Mouse (Mus musculus) adrenal gland, postnatal 10 days (tissue): Measurements from ENCODE around the gene Khk. TPM values are rescaled to one million over a fixed set of nuclear protein-coding genes. Genes with fewer than 3 reads are reported as not detected.

ENCODE experiments used
- DNase-seq: peaks from one replicate; pipeline ENCODE4 v3.0.0; 2021; ENCODE audit warnings: mixed read lengths
- total RNA-seq, 2 experiments: library from RNA; stranded (reverse); gene quantifications; 2 replicates each; pipeline ENCODE4 v1.2.3; 2021

The Khk gene
- total RNA-seq, 2 experiments from 2014 or later = 64.3 to 89.4 TPM

GRCm38 (mm10) chr5:30934725-30935461 is 13.7 kb downstream of the Khk start:
- no peak for DNase-seq

- no peak for DNase-seq
Measured at GRCm38 (mm10) chr5:30943004-30943403, 21.8 kb downstream of the Khk start.

GRCm38 (mm10) chr5:30944344-30944743 is 23.1 kb downstream of the Khk start:
- no peak for DNase-seq

- DNase-seq = peak; percentile 79
Measured at GRCm38 (mm10) chr5:30944956-30945781, 23.9 kb downstream of the Khk start, which contains the start of gene Cgref1. Cgref1 (minus strand) TSS chr5:30945591.

GRCm38 (mm10) chr5:30948620-30949019 is 27.4 kb downstream of the Khk start:
- DNase-seq = no peak

GRCm38 (mm10) chr5:30949654-30950326 is 28.6 kb downstream of the Khk start:
- DNase-seq = peak; percentile 95

- DNase-seq = peak; percentile 52
Measured at GRCm38 (mm10) chr5:30950451-30950850, 29.2 kb downstream of the Khk start.

- no peak for DNase-seq
Measured at GRCm38 (mm10) chr5:30950922-30951321, 29.7 kb downstream of the Khk start.

GRCm38 (mm10) chr5:30951706-30952105 is 30.5 kb downstream of the Khk start:
- no peak for DNase-seq

- DNase-seq = no peak
Measured at GRCm38 (mm10) chr5:30952551-30952950, 31.3 kb downstream of the Khk start.

- DNase-seq = no peak
Measured at GRCm38 (mm10) chr5:30954065-30954464, 32.8 kb downstream of the Khk start.

GRCm38 (mm10) chr5:30954556-30954955 is 33.3 kb downstream of the Khk start:
- no peak for DNase-seq

GRCm38 (mm10) chr5:30955751-30956150 is 34.5 kb downstream of the Khk start:
- DNase-seq = no peak

- DNase-seq = no peak
Measured at GRCm38 (mm10) chr5:30957891-30958290, 36.7 kb downstream of the Khk start.

- DNase-seq = peak; percentile 35
Measured at GRCm38 (mm10) chr5:30959198-30959854, 38.1 kb downstream of the Khk start.

- peak; percentile 99 for DNase-seq
Measured at GRCm38 (mm10) chr5:30959966-30960501, 38.8 kb downstream of the Khk start, which contains the start of gene Preb. Preb (minus strand) TSS chr5:30960361.

GRCm38 (mm10) chr5:30960814-30961213 is 39.6 kb downstream of the Khk start:
- no peak for DNase-seq

GRCm38 (mm10) chr5:30961545-30962505 is 40.6 kb downstream of the Khk start:
- DNase-seq = no peak

GRCm38 (mm10) chr5:30963916-30964315 is 42.7 kb downstream of the Khk start:
- DNase-seq = no peak

GRCm38 (mm10) chr5:30966189-30966588 is 45.0 kb downstream of the Khk start:
- no peak for DNase-seq

GRCm38 (mm10) chr5:30968416-30968815 is 47.2 kb downstream of the Khk start, which contains the start of gene Tcf23:
Tcf23 (plus strand) TSS chr5:30968662.
- DNase-seq = peak; percentile 42
